Mouse (Mus musculus) liver (tissue): ENCODE data around the gene Ncoa7.
A peak's percentile ranks its signal among the peaks of the same experiment; 100 is the strongest.

Experiments
- DNase-seq: peaks from one replicate; pipeline ENCODE4 v3.0.0-alpha.2; 2020; ENCODE audit warnings: mixed read lengths

Ncoa7 gene

GRCm38 (mm10) chr10:30802681-30803586 lies at the start of gene Ncoa7:
Gene Ncoa7 (minus strand): TSS chr10:30803326.
- DNase-seq = peak; percentile 91

DNA sequence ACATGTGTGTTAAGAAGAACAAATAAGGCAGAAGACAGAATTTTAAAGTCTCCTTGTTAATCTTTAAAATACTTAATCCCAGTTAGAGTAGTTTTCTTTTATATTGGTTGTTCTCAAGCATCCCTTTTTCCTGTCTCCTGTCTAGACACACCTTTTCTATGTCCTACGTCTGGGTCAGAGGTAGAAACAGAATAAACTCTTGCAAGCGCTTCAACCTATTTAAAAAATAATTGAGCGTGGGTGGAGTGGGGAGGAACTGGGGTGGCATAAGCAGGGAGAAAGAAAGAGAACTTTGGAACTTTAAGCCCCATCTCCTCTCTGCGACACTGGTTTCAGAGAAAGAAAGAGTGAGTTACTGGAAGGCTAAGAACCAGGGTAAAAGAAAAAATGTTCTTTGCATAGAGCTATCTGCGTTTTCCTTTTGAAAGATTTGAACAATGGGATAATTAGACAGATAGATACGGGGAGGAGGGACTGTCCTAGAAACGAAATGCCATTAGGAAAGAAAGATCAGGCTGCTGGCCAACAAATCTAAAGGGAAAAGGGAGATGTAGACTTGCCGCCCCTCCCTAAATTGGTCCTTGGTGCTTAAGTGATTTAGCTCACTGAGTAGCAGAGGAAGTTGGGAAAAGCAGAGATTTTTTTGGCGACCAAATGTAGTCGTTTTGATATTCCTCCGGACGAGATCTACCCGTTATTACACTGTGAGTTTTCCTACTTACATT lies 42.1 kb upstream of the Ncoa7 start:
- no peak for DNase-seq

DNA sequence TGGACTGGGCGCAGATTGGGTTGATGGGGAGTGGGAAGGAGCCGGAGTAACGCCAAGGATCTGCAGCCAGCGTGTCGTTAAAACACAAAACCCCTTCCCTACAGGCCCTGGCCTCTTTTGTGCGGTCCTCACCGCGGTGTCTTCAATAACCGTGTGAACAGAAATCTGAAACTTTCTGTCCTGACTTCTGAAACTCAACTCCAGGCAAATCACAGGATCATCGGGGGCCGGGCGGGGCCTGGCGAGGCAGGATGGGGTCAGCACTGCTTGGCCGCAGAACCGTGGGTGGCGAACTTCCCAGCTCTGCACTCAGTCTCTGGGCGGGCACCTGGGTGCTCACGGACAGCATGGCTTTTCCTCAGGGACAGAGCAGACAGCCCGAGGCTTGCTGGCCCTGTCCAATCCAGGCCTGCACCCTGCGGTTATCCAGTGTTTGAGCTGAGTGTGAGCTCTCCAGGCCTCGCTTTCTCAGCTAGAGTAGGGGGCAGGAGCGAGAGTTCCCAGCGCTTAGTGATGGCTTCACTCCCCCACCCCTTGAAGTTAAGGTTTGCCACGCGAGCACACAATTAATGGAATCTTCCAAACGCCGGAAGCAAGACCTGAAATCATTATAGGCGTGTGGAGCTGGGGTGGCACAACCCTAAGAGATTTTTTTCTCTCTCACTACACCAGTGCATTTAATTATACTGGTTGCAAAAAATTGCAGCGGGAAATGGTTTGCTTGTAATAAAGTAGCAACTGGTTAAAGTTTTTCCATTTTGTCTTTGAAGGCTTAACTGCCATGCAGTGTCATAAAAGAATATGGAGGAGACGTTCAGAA lies 41.3 kb upstream of the Ncoa7 start:
- DNase-seq = peak; percentile 11

GRCm38 (mm10) chr10:30843438-30844190 lies 40.5 kb upstream of the Ncoa7 start:
- DNase-seq = no peak

DNA sequence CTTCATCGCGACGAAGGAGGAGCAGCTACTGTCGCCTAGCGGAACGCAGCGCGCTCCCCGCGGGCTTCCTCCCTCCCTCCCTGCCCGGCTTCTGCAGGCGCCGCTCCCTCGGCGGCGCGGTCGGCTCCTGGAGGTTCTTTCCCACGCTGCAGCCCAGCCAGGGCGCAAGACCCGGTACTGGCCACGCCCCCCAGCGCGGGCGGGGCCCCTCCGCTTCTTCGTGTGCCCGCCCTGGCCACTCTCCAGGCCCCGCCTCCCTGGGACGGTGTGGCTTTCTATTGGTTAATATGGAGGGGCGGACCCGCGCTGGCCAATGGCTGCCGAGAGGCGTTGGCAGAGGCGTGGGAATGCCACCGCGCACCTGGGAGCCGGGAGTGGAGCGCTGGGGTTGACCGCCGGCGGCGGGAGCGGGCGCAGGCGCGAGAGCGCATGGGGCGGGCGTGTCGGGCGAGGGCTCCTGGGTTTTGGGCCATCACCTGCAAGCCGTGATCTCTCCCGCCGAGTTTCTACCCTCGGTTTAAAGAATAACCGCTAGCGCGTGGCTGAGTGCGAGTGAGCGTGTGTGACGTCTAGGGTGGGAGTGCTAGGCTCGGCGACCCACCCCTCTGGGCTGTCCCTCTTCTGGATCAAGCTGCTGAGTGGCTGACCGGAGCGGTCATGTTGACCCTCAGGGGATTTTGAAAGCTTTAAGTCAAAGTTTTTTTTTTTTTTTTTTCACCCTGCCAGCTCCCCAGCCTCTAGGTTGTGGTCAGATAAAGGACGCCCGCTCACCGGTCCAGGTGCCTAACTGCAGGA lies 39.7 kb upstream of the Ncoa7 start, which contains the start of gene Hey2:
Gene Hey2, minus strand, starts transcription at position 159 of the 795 bp plus-strand sequence.
- peak; percentile 97 for DNase-seq

GRCm38 (mm10) chr10:30842228-30842627 lies 39.1 kb upstream of the Ncoa7 start:
- peak; percentile 8 for DNase-seq

DNA sequence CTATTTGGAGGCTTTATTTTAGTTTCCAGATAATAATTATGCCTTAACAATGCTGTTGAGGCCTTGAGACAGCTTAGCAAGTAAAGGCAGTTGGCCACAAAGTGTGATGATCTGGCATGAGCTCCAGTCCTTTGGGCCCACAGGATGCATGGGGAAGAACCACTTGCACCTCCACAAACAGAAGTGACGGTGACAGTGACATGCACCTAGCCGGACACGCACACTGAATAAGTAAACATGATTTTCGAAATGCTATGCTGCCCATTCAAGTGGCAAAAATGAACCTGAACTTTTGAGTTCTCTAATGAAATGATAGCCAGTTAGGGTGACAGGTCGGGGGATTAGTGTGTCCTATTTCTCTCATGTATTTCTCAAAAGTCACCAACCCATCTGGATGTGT lies 37.7 kb upstream of the Ncoa7 start:
- no peak for DNase-seq

GRCm38 (mm10) chr10:30838188-30838587 lies 35.1 kb upstream of the Ncoa7 start:
- no peak for DNase-seq

DNA sequence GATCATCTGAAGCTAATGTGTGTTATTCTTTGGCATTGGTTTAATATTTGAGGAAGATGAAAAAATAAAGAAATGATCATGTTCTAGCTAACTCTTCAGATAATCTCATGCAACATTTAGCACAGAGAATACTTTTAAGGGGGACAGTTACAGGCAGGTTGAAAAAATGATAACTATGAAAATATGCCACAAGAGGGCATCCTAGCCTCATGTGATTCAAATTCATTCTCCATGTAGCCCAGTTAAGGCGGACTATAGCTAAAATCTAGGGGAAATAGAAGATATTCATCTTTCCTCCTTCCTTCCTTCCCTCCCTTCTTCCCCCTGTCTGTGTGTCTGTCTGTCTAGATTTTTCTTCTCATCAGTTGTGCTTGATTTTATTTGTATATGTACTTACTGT lies 21.9 kb upstream of the Ncoa7 start:
- no peak for DNase-seq

GRCm38 (mm10) chr10:30810967-30811293 lies 7.8 kb upstream of the Ncoa7 start:
- DNase-seq = peak; percentile 71

- DNase-seq = no peak
Observed at GRCm38 (mm10) chr10:30810247-30810966, 7.3 kb upstream of the Ncoa7 start.

- DNase-seq = peak; percentile 54
Observed at GRCm38 (mm10) chr10:30803587-30804253, 594 bp upstream of the Ncoa7 start.

- peak; percentile 75 for DNase-seq
Observed at GRCm38 (mm10) chr10:30802033-30802432, 1.1 kb downstream of the Ncoa7 start.

- DNase-seq = no peak
Observed at GRCm38 (mm10) chr10:30799713-30800450, 3.2 kb downstream of the Ncoa7 start.

GRCm38 (mm10) chr10:30796469-30797261 lies 6.5 kb downstream of the Ncoa7 start:
- DNase-seq = no peak

- no peak for DNase-seq
Observed at GRCm38 (mm10) chr10:30791016-30791415, 12.1 kb downstream of the Ncoa7 start.

- no peak for DNase-seq
Observed at GRCm38 (mm10) chr10:30789521-30789920, 13.6 kb downstream of the Ncoa7 start.

- DNase-seq = no peak
Observed at GRCm38 (mm10) chr10:30788340-30788721, 14.8 kb downstream of the Ncoa7 start.
